Mouse (Mus musculus) adrenal gland, postnatal 10 days (tissue): ENCODE measurements at regions not wholly inside any gene's neighbourhood (a gene's known extent, or its start where the extent isn't known, plus 50 kb on each side); places are given as distances from the start of the nearest gene placed in this dataset.
A peak's percentile ranks its signal among the peaks of the same experiment; 100 is the strongest.

ENCODE experiments used
- DNase-seq: peaks from one replicate; pipeline ENCODE4 v3.0.0; 2021; ENCODE audit warnings: mixed read lengths

DNA sequence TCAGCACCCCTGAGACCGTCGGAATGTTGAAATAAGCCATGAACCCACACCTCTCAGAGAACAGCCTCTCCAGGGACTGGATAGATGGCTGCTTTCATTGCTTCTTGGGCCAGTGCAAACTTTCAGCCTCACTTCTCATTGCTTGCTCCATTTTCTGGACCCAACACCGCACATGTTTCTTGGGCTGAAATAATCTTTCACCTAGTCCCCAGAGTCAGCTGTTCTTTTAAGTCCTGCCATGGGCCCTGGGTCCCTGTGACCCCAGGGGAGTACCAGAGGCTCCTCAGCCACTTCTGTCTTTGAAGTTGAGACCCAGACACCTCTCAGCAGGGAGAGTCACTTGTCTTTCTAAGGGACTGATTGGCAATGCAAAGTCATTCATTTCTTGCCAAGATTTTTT, 201.4 kb downstream of the Fndc1 start:
- DNase-seq: peak; percentile 51

DNA sequence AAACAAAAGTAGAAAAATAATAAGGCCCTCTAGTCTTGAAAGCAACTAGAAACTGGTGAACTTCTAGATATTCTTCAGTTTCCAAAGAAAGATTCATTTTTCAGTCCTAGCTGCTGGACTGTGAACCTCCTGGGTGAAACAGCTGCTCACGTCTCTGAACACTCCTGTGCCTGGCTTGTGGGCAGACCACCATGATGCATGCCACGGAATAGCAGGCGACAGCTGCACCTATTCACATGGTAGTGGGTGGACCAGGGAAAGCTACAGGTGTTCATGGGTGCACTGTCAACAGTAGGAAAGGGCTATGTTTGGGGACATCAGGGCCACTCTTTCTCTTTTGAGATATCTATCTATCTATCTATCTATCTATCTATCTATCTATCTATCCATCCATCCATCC, 203.7 kb downstream of the Fndc1 start:
- DNase-seq: no peak

DNA sequence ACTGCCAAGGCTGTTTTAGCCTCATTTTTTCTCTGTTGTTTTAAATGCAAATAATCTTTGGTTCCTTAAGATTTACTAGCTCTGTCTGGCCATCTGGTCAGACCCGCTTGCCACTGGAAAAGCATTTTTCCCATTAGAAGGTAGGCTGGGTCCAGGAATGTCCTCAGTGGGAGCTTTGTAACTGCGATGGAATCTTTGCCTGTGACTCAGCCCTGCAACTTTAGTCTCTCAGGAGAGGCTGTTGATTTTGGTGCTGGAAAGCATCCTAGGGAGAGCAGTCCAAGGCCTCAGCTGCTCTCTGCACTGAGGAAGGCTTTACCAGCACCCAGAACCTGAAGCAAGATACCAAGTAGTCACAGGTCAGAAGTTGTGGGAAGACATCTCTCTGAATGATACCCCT, 205.8 kb downstream of the Fndc1 start:
- no peak for DNase-seq

DNA sequence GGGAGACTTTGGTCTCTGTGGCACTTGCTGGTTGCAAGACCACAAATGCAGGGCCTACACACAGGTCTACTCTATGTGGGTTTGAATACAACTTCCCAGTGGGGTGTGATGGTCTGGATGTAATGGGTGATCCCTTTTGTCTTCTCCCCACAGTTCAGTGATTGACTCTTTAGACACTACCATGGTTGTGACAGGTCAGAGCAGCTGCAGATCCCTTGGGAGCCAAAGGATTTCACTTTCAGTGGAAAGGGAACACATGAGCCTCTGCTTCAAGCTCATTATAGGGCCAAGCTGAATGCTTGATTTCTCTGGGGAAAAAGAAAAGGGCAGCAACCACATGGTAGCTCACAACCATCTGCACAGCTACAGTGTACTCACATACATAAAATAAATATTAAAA, 206.9 kb downstream of the Fndc1 start:
- no peak for DNase-seq

DNA sequence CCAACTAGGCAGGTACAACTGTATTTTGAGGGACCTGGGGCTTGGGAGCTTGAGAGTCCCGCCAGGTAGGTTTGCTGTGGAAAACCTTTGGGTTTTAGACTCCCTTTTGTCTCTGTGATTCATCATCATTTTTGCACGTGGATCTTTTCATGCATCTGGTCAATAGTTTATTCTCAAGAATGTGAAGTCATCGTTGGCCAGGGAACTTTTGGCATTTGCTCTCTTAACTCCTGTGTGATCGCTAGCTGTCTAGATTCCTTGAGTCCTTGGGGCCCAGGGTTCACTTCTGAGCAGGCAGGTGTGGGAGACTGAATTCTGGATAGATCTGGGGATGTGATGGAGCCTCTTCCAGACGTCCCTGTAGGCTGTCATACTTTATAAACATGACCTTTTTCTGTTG, 207.5 kb downstream of the Fndc1 start:
- DNase-seq: no peak

DNA sequence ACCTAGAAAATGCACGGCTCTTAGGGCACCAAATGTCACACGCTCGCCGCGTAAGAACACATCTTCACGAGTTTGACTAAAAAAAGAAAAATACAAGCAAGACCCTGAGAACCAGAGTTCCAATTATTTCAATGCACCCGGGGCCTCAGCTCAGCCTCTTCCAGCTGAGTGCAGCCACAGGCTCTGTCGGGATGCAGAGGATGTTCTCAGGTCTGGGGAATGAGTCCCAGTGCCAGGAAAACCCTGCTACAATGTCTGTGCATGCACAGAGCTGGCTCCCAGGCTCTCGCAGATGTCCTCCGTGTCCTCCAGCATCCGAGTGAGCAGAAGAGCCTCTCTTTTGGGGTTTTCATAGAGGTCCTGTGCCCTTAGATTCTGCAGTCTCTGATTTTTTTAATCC, 219.1 kb downstream of the Fndc1 start:
- DNase-seq: no peak

DNA sequence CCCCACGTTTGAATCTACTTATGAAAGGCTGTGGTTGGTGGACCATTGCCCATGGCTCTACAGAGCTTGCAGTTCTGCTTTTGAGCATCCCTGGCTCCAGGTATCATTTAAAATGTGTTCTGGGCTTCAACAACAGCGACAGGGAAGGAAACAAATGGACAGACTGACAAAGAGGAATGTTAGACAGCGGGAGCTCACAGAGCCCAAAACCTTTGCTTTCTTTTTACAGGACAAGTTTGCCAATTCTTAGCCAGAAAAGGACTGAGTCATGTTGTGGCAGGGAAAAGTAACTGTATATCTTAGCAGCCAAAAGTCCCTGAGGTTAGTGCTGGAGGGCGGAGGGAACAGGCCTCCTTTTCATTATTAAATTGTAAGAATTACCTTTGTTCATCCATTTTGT, 219.7 kb downstream of the Fndc1 start:
- DNase-seq: no peak

DNA sequence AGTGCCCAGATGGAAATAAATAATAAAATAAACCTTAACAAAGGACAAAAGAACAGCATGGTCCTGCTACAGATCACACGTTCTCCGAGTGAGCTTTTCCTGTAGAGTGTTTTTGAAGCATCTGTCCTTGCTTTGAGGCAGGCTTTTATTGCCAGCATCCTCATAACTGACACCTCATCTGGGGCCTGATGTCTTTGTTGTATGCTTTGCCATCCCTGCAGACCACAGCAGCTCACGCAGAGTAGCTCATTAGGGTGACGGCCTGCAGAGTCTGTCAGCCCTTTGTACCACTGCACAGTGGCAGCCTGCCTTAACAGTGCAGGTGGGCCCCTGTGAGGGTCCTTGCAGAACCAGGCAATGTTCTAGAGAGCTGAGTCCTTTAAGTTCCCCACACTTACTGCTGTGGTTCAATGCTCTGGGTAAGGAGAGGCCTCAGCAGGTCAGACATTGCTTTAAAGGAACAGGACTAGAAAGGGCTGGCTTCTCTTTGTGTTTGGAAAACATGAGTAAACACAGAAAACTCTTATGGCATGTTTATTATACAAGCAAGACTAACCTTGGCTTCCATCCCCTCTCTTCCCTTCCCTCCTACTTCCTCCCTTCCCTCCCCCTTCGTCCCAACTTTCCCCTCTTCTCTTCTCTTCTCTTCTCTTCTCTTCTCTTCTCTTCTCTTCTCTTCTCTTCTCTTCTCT, 219.7 kb upstream of the Unc93a2 start:
- DNase-seq: no peak

DNA sequence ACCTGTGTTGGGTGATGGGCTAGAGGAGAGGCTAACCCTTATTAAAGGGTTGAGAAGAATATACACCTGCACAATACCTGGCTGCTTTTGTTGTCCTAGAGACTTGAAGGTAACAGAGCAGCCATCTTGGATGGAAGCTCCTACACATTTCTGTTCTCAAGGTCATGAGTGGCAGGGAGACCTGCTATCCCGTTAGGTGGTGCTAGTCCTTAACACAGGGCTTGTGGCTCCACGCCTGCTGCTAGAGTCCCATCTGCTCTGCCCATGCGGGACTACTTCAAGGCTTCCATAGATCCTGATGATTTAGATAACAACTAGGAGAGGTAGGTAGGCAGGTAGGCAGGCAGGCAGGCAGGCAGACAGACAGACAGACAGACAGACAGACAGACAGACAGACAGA, 218.8 kb upstream of the Unc93a2 start:
- no peak for DNase-seq

DNA sequence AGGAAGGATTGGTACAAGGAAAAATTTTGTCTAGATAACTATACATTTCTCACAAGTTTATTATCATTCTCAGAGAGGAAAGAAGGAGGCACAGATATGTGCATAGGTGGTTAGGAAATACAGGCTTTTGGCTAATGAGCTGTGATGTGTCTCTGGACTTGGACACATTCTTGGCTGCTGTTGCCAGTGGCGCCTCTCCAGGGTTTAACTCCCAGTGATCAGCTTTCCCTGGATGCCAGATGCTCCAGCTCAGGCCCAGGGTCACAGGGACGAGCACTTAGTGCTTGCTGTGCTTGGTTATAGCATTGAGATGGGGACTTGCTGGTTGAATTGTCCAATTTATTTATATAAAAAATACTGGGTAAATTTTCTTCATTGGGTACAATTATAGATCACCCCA, 215.3 kb upstream of the Unc93a2 start:
- DNase-seq: peak; percentile 72

DNA sequence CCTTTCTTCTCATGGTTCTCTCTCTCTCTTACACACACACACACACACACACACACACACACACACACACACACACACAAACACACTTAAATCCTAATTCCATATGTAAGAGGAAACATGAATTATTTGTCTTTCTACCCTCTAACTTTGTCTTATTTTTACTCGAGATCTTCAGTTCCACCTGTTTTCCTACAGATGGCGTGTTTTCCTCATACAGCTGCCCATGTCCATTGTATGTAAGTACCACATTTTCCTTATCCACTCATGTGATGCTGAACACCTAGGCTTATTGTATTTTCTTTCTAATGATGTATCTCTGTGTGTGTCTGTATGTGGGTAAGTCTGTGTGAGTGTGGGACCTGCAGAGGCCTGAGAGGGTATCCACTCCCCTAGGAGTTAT, 212.2 kb upstream of the Unc93a2 start:
- no peak for DNase-seq

DNA sequence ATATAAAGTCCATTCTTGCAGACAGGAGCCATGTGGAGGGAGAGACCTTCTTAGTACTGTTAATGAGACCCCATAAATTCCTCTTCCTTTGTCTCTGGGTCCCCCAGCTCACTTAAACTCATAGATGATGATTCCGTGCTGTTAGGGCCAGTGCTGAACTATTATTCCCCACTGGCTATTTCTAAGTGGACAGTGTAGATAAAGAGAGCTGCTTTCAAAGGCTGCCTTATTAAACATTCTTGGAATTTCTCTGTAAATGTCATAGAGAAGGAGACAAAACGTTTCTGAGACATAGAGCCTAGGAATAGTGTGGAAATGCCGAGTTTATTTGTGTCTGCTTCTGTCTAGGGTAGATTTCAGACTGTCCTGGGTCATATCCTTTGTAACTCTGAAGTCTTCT, 209.5 kb upstream of the Unc93a2 start:
- no peak for DNase-seq

DNA sequence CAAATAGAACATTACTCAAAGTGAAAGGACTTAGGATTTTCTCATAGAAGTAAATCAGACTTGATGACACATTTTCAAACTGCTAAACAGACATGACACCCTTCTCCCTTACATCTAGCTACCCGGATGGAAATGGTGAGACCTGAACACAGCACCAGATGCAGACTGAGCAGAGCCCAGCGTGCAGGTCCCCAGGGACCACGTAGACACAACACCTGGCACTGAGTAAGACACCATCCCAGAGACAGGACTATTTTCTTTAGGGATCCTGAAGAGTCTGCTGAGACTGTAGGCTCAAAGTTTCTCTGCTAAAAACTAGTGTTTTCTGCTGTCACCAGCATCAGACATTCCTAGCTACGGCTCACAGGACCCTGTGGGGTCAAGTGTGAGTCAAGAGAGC, 207.2 kb upstream of the Unc93a2 start:
- no peak for DNase-seq

DNA sequence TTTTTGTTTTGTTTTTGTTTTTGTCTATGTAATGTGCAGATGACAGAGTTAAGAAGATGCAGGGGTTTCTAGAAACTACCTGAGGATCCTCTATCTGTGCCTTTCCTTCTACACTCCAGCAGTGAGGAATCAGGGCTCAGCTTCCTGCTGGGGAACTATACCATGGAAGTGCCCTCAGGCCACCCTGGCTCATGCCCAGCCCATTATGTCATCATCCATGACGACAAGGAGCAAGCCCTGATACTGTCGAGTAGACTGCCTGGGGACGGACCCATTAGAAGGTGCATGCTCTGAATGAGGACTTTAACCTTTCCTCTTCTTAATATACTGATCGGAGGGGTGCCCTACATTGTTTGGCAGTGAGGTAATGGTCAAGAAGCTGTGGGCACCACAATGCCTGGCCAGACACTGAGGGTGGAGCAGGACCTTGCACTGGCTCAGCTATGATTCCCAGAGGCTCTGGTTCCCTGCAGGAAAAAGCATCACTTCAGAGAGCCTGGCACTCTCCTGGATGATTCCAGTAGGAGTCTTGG, 197.7 kb upstream of the Unc93a2 start:
- DNase-seq: no peak

DNA sequence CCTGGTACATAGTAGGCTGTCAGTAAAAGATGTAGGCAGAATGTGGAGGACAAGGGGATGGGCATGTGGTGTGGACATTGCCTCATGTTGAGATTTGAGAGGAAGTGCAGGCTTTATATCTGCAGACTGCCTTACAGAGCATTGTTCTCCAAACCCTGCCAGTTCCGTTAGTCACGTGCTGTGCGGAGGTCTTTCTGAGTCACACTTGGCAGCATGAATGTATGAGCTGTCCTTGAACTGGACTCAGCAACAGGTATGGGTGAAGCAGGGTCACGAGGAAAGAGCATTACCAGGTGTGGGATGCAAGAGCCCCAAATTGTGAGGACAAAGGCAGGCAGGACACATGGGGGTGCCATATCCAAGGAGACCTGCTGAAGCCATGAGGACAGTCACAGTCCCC, 193.8 kb upstream of the Unc93a2 start:
- DNase-seq: no peak

DNA sequence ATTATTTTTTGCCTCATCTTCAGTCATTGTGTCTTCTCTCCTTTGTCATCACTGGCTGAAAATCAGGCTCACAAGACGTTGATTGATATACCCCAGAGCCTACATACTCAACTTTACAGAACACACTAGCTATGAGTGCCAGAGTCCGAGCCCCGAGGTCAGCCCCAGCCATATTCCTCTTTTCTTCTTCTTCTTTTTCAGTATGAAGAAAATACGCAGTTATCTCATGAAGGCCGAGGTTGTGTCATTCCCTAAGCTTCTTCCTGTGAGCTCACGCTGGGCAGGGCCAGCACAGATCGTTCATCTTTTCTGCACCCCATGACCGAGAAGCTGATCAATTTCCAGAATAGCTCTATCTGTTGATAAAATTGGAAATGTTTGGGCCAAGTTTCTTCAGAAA, 192.7 kb upstream of the Unc93a2 start:
- peak; percentile 10 for DNase-seq

DNA sequence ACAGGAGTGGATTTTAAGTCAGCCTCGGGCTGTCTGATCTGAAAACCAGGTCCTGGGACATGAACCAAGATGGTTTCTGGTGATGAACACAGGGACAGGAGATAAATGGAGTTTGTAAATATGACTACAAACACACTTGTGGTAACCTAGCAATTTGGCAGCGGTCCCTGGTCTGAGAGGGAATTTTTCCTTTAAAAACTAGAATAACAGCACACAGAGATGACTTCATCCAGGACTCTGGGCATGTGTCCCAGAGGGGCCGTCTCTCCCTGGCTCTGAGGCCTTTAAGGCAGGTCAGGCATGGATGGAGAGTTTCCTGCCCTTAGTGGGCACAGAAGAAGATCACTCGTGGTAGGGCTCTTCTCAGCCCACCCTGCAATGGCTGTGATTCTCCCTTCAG, 192.0 kb upstream of the Unc93a2 start:
- DNase-seq: peak; percentile 82

DNA sequence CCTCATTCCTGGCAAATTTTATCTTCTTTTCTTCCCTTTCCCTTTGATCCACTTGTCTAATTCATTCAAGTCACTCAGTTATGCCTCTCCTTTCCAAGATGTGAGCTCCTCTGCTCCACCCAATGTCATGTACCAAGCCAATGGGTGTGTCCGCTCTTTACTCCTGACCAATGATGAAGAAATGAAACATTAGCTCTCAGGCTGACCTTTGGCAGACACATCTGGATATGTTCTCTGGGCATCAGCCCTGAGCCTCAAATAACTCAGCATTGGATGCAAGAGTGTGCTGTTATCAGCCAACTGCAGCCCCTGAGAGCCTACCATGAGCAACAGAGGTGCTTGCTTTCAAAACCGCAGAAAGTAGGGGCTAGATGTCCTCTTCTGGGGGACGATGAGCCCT, 186.2 kb upstream of the Unc93a2 start:
- no peak for DNase-seq

DNA sequence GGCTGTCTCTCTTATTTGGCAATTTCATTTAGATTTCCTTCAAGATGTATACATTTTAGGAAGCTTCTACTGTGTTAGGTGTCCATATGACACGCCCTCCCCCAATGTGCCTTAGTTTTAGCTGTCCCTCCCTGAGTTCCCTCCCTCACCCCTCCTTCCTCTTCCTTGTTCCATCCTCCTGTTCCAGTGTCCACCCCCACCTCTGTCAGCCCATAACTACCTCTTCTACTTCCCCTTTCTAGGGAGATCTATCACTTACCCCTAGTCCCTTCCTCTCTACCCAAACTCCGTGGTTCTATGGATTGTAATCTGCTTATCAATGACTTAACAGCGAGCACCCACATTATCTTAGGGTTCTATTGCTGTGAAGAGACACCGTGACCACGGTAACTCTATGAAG, 183.2 kb upstream of the Unc93a2 start:
- no peak for DNase-seq

DNA sequence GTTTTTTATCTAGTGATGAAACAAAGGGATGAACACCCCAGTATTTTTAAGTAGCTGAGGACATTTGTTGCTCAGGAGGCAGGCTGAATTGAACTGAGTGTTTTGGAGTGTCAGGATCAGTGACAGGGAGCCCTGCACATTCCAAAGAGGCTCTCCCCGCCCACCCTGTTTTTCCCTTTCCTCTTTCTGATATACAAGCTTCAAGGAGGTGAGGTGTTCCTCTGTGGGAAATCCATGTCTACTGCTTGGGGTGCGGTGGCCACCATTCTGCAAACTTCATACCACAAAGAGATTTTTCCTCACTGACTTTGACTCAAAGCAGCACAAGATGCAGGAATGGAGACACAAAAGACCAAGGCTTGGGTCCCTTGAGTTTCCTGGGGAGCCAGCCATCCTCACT, 180.5 kb upstream of the Unc93a2 start:
- no peak for DNase-seq

DNA sequence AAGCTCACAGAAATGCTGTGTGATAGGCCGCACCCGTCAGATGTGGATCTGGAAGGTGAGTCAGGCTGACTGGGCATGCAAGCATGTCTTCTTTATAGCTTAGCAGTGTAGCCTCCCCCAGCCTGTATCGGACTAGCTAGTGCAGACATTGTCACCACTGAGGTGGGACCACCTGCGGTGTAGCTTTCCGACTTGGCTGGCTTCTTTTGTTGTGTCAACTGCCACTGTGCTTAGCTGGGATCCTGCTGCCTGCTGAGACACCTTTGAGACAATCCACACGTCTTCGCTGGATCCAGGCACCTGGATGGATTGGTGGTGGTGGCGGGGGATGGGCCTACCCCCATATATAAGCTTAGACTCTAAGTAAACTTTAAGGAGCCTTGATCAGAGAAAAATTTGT, 177.7 kb upstream of the Unc93a2 start:
- no peak for DNase-seq

DNA sequence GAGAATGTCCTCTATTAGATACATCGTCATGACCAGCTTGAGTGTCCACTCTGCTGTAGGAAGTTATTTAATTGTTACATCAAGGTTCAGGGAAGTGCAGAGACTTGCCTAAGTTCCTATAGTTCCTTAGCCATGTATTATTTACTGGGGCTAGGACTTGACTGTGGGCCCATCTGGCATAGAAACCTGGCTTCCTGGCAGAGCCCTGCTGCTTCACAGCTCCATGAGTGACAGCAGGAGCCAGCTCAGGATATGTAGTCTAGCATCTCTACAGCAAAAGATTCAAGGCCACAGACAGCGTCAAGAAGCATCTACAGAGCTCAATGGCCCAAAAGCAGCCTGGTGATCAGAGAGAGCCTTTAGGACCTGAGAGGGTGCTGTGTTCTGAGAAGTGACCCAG, 163.2 kb upstream of the Unc93a2 start:
- no peak for DNase-seq

DNA sequence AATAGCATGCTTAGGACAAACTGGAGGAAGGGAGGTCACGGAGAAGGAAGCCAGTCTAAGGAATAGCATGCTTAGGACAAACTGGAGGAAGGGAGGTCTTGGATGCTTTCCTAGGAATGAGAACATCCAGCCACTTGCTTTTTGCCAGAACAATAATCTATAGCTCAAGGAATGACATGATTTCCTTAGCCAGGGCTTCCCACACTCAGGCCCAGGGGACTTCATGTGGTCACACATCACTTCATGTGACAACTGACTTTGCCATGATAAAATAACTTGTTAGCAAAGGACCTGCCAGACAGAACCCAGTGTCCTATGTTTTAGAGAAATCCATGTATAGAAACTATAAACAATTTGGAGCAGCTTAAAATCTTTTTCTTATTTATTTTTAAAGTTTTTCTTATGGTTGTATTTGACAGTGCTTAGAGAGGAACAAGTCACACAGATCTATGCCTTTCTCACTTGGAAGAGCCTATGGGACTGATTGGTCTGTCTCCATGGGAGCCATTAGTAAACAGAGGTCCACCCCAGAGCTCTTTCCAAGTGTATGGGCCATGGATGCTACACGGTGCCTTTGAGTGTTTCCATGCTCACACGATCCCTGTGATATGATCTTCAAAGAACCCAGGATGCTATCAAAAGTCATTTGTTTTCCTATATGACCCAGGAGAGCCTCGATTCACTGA, 153.3 kb upstream of the Unc93a2 start:
- no peak for DNase-seq

DNA sequence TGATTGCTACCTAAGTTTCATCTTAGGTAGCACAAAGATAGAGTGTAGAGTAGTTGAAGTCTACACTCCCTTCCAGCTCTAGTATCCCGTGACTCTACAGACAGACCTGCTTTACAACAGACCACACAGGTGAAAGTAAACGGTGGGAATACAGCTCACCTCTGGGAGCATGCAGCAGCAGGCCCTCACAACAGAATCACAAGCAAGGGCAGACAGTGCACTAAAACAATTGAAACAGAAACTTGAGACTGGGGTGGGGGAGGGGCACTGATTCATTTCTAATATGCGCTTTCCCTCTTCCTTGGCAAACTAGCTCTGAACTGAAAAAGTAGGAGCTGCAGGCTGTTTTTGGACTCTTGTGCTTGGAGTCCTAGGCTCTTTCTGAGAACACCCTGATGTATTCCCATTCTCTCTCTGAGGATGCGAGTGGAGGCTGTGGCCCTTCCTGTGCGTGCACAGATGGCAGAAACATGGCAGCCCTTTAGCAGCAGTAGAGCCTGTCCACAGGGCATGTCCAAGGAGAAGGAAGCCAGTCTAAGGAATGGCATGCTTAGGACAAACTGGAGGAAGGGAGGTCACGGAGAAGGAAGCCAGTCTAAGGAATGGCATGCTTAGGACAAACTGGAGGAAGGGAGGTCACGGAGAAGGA, 152.5 kb upstream of the Unc93a2 start:
- DNase-seq: no peak
